Mouse (Mus musculus): ENCODE results near the gene Rassf8.

Gene Rassf8

DNA sequence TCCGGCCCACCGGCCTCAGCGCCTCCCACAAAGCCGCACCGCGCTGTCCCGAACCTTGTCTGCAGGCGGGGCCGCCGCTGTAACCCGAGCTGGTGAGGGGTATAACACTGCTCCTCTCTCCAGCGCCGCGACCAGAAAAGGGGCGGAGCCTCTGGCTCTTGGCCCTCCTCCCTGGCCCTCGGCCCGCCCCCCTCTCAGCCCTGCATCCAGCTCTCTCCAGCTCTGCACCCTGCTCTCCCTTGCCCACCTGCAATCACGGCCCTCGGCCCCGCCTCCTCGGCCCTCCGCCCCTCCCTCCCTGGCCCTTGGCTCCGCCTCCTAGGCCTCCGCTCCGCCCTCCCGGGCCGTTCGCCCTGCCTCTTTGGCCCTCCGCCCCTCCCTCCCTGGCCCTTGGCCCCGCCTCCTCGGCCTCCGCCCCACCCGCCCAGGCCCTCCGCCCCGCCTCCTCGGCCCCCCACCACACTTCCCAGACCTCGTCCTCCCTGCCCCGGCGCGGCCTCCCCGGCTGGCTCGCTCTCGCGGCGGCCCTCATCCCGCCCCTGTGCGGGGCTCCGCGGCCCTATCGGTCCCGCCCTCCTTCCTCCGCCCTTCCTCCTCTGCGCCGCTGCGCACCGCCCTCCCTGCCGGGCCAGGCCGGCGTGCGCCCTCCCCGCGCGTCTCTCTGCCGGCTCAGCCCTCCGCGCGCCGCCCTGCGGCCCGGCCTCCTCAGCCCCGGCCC is at the start of gene Rassf8:
TSS of gene Rassf8 (plus strand) at position 617 of the 718 bp plus-strand sequence.
- in situ Hi-C loops (cut with MboI, MseI): no loop called here

DNA sequence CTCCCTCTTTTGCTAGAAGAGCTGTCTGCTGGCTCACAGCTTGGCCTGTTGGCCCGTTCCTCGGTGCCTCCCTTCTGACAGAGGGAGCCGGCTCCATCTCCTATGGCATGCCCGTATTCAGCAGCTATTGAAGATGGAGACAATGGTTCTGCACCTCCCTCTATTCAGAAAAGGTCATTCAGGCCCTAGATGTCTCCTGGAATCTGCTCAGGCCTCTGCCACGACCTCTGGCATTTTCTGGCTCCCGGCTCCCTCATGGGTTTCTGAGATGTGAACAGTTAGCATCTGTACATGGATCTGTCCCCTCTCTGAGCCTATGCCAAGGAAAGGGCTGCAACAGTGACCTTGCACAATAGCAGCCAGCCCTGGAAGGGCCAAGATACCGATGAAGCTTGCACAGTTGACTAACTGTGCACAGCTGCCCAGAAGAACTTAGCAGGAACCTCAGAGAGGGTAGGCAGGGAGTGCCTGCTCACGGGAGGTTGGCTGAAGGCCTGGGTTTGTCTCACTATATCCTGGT is 45.5 kb upstream of the Rassf8 start:
- in situ Hi-C loops (cut with MboI, MseI): loop anchor here (10.0 kb wide), 1 partner anchor 316 kb away; no protein-coding TSS in a partner anchor

DNA sequence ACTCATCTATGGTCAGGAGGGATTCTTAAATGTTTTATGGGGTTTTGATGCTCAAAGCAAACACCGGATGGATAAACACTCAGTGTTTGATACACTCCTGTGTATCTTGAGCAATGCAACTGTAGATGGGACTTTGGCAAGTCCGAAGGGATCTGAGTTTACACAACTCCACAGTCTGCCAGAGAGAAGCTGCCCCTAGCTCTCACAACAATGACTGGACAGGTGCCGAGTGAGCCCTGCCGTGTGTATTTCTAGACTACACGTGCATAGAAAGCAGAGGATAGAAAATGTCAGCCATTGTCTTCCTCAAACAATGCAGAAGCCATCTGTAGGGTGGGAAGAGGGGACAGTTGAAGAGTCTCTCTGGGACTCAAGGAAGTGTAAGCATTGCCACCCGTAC is 42.9 kb upstream of the Rassf8 start:
- in situ Hi-C loops (cut with MboI, MseI): loop anchor here (10.0 kb wide), 1 partner anchor 319 kb away; no protein-coding TSS in a partner anchor

DNA sequence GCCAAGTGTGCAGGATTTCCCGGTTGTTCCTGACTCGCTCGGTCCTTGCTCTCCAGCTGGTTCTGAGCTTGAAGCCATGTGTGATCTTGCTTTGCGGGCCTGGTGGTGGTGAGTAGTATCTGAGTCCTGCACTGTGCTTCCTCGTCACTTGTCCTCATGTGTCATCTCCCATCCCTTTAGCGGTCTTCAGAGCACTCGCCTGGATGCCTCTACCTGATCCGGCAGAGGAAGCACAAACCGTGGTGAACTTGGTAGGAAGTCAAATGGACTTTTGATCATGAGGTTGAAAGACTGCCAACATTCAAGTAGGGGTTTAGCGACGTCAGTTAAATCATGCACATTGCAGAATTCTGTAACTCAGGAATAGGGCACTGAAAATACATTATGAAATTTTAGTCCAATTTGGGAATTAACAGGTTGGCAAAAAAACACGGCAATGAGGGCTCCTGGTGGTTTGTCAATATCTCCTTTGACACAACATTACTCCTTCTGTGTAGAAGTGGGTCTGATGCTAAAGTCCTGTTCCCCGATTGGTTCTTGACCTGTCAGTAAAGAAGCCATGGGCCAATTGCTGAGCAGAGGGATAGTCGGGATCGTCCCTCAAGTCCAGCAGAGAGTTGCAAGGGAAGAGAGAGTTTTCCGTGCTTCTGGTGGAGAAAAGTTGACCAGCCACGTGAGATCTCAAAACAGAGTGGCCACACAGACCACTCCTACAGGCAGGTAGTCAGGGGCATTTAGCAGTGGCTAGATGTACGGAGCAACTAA is 36.4 kb upstream of the Rassf8 start:
- in situ Hi-C loops (cut with MboI, MseI): loop anchor here (10.0 kb wide), 1 partner anchor 325 kb away; no protein-coding TSS in a partner anchor

DNA sequence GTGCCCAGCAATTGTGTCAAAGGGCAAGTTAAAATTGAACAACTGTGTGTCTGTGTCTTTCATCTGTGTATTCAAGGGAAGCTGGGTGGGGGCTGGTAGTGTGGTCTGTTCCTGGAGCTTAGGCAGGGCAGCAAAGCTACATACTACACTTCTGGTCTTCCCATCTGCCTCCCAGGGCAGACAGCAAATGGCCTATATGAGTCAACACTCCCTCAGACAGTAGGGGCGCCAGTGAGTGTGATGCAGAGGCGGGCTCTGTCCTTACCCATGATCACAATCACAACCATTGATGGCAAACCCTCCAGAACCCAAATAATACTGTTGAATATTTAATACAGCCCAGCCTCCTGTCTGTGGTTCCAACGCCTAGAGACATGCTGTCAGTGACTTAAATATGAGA is 35.8 kb upstream of the Rassf8 start:
- in situ Hi-C loops (cut with MboI, MseI): no loop called here

DNA sequence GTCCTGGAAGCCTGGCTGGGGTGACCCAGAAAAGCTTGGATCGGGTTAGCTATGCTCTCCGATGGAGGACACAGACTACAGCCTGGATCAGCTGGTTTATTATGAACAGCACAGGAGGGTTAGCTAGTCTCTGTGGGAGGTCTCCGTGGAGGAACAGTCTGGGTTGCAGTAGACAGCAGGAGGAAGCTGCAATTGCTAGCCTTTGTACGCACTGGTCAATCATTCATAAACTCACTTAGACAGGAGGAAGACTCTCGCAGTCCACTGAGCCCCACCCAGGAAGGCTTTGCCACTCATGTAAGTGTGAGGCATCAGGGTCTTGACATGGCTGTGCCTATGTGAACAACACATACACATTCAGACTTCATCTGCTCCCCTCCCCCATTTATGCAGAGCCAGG is 35.2 kb upstream of the Rassf8 start:
- in situ Hi-C loops (cut with MboI, MseI): no loop called here

DNA sequence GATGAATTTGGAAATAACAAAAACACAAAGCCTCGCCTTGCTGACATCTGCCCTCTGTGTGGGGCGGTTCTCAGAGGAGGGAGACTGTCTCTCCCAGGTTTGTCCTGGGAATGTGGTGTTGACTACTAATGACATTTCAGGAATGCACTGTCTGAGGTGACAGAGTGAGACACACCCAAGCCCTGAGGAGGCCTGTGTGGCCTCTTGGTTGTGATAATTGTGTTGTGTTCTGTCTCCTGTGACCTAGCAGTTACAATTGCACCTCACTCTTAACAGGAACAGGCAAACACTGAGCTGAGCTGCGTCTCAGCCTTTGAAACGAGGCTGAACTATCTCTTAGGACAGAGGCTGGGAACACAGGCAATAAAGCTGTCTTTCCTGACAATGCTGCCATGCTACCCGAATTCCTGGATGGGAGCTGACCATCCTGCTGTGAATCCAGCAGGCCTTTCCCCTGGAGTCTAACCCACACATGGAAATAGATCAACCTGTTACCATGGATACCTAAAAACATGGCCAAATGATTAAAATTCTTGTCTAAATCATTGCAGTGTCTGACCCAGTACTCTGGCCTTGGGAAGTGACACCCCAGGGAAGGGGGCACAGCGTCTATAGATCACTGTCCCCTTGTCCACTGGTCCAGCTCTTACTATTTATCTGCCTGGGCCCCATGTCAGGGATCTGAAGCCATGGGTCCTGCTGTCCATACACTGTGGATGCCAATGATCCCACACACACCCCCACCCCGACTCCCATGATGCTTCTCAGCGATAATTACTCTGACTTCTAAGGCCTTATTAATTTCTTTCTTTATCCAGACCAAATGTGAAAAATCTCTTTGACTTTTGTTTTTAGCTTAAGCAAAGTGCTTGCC is 33.1 kb upstream of the Rassf8 start:
- in situ Hi-C loops (cut with MboI, MseI): no loop called here

DNA sequence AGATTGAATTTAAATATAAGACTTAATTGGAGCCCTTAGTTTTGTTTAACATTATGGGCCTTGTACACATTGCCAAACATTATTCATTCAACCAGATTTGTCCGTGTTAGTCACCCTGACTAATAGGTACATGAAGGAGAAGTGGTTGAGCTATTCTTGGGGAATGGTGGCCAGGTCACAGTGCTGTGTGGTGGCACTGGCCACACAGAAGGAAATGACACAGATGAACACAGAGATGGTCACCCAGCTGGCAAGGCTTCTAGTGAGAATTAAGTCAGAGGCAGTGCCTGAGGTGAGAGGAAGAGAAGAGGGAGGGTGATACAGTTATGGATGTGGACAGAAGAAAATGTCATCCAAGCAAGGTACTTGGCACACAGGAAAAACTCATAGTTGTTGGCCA is 32.4 kb upstream of the Rassf8 start:
- in situ Hi-C loops (cut with MboI, MseI): no loop called here

DNA sequence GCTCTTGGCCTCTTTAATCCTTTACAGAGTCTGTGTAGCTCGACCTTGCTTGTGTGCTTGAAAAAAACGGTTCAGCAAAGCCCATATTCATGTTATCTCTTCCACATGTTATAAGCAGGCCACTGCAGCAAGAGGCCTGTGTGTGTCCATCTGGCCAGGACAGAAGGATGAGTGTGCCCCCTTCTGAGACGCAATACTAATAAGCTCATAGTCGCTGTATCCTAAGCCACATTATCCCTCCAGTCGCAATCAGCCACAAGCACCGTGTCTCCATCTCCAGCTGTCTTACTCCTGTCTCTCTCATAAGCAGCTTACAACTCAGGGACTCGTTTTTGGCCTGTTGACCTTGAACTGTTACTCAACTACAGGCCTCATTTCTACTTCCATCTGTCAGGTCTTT is 24.0 kb upstream of the Rassf8 start:
- in situ Hi-C loops (cut with MboI, MseI): no loop called here

DNA sequence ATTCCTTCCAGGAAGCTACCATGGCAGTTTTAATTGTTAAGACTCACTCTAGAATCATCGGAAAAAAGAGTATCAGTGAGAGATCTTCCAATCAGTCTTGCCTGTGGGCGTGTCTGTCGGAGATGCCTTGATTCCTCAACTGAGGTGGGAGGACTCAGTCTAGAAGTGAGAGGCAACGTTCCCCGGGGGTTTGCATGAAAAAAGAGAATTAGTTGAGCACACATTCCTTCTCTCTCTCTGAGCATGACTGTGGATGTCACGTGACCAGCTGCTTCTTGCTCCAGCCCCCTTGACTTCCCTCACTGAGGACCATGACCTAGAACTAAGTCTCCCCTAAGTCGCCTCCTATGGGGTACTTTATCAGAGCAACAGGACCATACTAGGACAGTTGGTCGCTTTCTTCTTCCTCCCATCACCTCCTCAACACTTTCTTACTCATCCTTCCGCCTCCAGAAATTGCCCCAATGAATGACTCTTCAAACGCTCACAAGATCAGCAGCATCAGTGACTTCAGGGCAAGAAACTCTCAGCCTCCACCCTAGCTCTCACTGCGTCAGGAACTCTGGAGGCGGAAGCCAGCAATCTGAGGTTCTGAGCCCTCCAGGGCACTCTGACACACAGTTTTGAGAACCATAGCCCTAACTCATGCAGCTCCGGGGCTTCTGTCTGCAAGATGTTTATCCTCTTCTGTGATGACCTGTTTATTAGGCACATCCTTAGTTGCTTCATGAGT is 23.3 kb upstream of the Rassf8 start:
- in situ Hi-C loops (cut with MboI, MseI): no loop called here

DNA sequence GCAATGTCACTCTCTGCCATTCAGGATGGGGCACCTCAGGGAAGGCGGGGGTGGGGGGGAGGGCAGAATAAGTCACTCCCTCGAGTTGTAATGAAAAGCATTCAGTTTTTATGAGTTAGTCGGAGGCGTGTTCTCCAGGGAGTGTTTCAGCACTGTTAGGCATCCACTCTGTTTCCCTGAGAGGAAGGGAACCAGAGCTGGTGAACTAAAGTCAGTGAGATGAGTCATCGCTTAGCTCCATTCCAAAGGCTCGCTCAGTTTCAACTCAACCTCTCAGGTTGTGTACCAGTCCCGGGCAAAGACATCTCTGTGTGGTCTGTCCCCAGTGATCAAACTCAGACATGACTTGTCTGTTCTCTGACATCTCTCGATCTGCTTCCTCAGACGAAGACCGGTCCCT is 20.7 kb upstream of the Rassf8 start:
- in situ Hi-C loops (cut with MboI, MseI): no loop called here

DNA sequence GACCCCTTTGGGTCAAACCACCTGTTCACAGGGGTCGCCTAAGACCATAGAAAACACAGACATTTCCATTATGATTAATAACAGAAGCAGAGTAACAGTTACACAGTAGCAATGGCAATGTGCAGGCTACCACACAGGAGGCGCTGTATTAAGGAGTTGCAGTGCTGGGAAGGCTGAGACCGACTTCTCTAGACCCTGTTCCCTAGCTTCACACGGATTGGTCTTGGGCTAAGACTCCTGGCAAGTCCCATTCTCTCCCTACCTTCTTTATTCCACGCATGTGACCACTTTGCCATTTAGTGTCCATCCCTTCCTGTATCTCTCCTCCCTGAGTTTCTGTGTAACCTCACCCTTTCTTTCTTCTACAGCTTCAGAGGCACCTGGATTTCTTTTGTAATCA is 19.6 kb upstream of the Rassf8 start:
- in situ Hi-C loops (cut with MboI, MseI): no loop called here

DNA sequence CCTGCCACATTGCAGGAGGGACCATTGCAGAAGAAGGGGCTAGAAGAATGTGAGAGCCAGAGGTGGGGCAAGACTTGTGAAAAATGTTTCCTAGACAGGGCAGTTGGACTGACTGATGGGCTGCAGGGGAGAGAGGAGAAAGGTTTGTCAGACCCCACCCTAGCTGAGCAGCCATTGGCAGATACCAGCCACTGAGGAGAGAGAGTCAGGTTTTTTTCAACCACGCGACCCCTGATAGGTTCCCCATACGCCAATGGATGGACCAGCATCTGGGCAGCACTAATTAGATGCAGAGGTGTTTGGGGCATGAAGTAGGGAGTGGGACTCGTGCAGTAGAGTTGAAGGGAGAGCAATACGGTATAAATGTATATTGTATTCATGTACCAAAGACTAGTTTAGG is 13.7 kb upstream of the Rassf8 start:
- in situ Hi-C loops (cut with MboI, MseI): no loop called here

DNA sequence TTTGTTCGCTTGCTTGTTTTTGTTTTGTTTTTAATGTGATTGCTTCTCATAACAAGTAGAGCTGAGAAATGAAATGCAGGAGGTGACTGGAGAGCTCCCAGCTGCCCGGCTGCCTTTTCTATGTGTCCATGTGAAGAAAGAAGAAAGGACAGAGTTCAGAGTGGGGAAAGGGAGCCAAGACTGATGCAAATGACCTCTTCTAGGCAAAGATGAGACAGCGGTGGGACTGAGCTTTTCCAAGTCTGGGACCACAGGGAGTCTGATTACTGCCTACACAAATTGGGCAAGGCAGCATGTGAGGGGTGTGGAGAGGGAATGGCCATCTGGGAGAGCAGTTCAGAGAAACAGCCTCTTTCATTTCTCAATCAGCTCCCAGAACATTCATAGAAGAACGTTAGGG is 13.3 kb upstream of the Rassf8 start:
- in situ Hi-C loops (cut with MboI, MseI): no loop called here

DNA sequence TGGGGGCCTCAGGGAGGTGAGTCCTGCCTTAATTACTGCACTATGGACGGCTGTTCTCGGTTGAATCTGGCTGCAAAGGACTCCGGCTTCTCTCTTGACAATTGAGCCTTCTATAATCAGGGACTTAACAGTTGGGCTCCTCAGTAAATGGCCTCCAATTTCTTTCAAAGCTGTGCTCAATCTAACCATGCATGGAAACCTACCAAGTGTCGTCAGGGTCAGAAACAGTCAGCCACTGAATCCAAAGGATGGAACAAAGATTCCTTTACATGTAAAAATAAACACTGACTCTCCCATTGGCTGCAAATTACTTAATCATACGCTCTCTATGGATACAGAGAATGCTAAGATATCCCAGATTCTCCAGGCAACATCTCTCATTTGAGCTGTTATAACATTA is 12.6 kb upstream of the Rassf8 start:
- in situ Hi-C loops (cut with MboI, MseI): no loop called here

DNA sequence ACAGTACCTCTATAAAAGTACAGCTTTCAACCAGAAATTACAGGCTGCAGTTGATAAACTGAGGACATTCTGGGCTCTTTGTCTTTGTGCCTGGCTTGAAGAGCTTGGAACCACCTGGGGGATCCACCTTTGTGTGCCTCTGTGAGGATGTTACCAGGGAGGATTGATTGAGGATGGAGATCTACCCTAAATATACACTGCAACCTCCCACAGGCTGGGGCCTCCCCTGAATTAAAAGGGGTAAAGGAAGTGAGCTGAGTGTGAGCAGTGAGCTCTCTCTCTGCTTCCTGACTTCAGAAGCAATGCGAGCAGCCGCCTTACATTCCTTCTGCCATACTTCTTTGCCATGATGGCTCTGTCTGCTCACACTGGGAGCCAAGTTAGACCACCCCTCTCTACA is 10.4 kb upstream of the Rassf8 start:
- in situ Hi-C loops (cut with MboI, MseI): no loop called here

DNA sequence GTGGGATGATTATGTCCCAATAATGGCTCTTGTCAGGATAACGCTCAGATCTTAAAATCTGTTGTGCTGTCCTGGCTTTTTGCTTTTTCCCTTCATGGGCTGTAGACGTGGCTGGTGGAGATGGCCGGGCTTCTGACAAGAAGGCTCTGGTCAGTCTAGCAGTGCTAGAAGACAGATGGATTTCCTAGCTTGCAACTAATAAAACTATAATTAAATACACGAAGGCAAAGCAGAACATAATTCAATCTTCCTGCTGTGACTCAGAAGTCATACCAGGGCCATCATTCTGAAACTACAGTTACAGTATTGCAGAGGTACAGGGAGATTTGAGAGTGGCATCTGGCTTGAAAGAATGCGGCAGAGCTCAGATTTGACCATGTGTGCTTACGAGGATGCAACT is 7.3 kb upstream of the Rassf8 start:
- in situ Hi-C loops (cut with MboI, MseI): no loop called here

DNA sequence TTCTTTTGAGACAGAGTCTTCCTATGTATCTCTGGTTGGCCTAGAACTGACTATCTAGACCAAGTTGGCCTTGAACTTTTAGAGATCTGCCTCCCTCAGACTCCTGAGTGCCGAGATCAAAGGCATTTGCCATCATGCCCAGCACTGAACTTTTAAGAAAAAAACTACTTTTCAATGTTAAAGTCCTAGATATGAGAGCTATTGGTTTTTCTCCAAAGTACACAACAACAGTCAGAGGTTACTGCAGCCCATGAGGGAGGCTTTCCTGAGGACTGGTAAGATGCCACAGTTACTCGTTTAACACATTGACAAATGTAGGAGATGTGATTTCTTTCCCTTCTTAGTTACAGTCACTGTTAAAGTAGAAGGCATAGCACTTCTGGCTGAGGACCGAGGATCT is 6.5 kb upstream of the Rassf8 start:
- in situ Hi-C loops (cut with MboI, MseI): no loop called here

DNA sequence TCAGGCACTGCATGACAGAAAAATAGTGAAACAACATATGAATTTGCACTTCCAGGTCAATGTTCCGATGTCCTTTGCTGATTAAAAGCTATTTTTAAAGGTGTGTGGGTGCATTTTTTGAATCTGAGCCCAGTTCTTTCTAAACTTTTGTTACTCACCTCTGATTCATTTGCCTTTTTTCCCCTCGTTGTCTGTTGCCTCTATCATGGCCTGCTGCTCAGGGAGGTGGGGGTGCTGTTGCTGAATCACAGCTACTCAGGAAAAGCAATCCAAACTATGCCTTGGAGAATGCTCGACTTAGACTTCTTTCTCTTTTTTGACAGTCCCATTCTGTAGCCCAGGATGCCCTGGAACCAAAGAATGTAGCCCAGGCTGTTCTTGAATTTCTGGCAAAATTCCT is 1.3 kb upstream of the Rassf8 start:
- in situ Hi-C loops (cut with MboI, MseI): no loop called here

DNA sequence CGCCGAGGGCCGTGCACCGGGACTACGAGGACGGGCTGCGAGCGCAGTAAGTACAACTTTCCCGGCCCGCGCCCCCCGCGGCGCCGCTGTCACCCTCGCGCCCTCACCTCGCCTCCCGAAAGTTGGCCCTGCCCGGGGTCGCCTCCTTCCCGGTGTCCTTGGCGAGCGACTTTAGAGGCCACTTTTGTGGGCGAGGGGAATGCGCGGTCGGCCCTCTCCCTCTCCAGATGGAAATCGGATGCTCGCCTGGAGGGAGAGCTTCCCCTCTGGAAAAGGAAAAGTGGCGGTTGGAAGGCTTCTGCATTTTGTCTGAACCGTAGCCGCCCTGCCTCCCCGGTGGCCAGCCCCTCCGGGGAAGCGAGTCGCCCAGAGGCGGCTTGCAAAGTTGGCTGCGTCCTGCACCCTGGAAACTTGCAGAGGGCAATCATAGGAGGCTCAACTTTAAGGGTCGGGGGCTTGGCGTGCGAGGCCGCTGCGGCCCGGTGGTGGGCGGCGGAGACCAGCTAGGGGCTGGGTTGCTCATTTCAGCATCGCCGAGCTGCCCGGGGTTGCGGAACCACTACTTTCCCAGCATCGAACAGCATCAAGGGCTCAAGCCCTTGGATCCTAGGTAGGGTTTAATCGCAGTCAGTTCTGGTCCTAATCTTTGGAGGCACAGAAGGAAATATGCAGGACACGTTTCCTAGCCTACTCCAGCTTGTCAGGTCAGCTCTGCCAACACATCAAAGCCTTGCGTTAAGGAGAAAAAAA is 548 bp downstream of the Rassf8 start:
- in situ Hi-C loops (cut with MboI, MseI): no loop called here

Data from T-helper 2 cell (primary cell).